Mouse (Mus musculus) heart, embryonic 10.5 days (tissue): ENCODE results near the gene Rps3. TPM values are rescaled to one million over a fixed set of nuclear protein-coding genes. Genes with fewer than 3 reads are reported as not detected.

Experiments used
- DNase-seq: peaks from one replicate; pipeline ENCODE4 v3.0.0-alpha.2; 2017; ENCODE audit warnings: low spot score
- H3K27ac ChIP-seq: fragments of 300-500 bp; sonication (generic); 2 replicates; pipeline ENCODE4 v1.5.1; 2016; ENCODE audit warnings: mild to moderate bottlenecking
- H3K27me3 ChIP-seq: fragments of 300-500 bp; sonication (generic); 2 replicates; pipeline ENCODE4 v1.6.1; 2016; ENCODE audit warnings: mild to moderate bottlenecking; ENCODE audit not compliant: poor library complexity, insufficient read depth, severe bottlenecking
- H3K36me3 ChIP-seq: fragments of 300-500 bp; sonication (generic); 2 replicates; pipeline ENCODE4 v1.6.1; 2016; ENCODE audit warnings: mild to moderate bottlenecking, moderate library complexity
- H3K4me1 ChIP-seq: fragments of 300-500 bp; sonication (generic); 2 replicates; pipeline ENCODE4 v1.6.1; 2016; ENCODE audit warnings: mild to moderate bottlenecking
- H3K4me3 ChIP-seq: fragments of 300-500 bp; sonication (generic); 2 replicates; pipeline ENCODE4 v1.5.1; 2016; ENCODE audit warnings: mild to moderate bottlenecking, moderate library complexity
- H3K9me3 ChIP-seq: fragments of 300-500 bp; sonication (generic); 2 replicates; pipeline ENCODE4 v1.6.1; 2016; ENCODE audit warnings: mild to moderate bottlenecking, moderate library complexity
- WGBS: fragments of 180-500 bp; shearing (Covaris S2); methylation state at CpG from one replicate; pipeline ENCODE4 v1.1.7; 2016; 5-methylcytosine and 5-hydroxymethylcytosine counted together
- polyA plus RNA-seq: library from polyadenylated mRNA; unstranded; fragments of >200 nt; fragmentation: Nextera tagmentation; extraction: Ambion mirVana; gene quantifications from 2 replicates; pipeline ENCODE4 v1.2.1, GENCODE M21; 2016

Rps3 gene
- polyA plus RNA-seq, 1 experiment from 2014 or later: 596 TPM

DNA sequence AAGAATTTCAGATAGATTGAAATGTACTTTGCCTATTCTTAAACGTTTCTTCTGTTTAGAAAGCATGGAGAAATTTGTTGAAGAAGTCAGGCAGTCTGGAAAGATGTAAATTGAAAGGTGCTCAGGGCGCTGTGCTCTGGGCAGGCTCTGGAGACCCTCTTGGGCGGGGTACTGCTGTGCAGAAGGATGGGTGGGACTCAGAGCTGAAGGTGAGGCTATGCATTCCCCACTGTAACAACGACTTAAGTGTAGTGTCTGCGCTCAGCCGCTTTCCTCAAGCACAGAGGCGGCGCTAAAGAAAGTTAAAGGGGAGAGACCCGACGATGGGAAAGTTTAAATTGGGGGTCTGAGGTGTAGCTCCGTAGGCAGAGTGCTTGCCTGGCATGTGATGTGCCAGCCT lies 53.3 kb downstream of the Rps3 start:
- DNase-seq: no peak
- Histone ChIP-seq H3K4me1 (peaks cover 74% of the 10 kb centered on the region), H3K27me3 (no peaks in the 10 kb centered on the region), H3K4me3 (no peak overlapping the region), H3K27ac (no peak overlapping the region), H3K36me3 (peaks cover 18% of the 10 kb centered on the region; the same call in 1 of the 2 replicates), H3K9me3 (no peaks in the 10 kb centered on the region)
- WGBS: 68% methylated on average over 11 of the region's 11 CpGs

DNA sequence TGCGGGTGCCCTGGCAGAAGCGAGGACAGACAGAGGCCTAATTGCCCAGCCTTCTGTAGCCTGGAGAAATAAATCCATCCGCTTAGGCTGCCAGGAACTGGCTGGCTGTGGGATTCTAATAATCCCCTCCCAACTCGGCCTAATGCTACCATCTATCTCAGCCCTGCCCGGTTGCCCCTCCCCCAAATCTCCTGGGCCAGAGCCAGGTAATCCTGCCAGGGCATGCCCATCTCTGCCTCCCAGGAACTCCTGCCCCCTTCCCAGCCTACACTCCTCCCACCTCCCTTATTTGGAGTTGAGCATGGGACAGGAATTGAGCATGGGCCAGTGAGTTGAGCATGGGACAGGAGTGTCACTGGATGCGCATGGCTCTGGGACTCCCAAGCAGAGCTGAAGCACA lies 53.8 kb downstream of the Rps3 start:
- H3K4me3 ChIP-seq: no peak overlapping the region
- H3K4me1 ChIP-seq: peaks cover 74% of the 10 kb centered on the region
- H3K27ac ChIP-seq: no peak overlapping the region
- 70% methylated on average over 6 of the region's 6 CpGs for WGBS
- no peaks in the 10 kb centered on the region for H3K27me3 ChIP-seq
- no peak for DNase-seq
- peaks cover 18% of the 10 kb centered on the region; the same call in 1 of the 2 replicates for H3K36me3 ChIP-seq
- no peaks in the 10 kb centered on the region for H3K9me3 ChIP-seq

DNA sequence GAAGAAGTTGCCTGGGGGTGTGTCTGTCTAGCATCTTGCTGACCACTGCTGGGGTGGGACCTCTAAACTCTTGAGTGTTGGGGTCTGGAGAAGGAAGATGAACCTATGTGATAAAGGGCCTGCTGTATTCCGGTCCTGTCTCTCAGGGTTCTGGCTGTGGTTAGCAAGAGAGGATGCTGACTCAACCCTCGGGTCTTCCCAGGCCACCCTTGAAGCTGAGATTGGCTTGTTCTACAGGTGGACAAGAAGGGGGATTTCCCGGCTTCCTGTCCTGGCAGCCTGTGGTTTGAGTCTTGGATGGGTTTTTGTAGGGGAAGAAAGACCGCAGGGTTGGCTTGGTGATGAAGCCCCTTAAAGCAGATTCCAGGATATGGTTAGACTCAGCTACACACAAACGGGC lies 54.7 kb downstream of the Rps3 start:
- peaks cover 19% of the 10 kb centered on the region; the same call in 1 of the 2 replicates for H3K36me3 ChIP-seq
- no peak overlapping the region for H3K27ac ChIP-seq
- H3K4me1 ChIP-seq: peaks cover 74% of the 10 kb centered on the region
- no peak for DNase-seq
- no peaks in the 10 kb centered on the region for H3K27me3 ChIP-seq
- 74% methylated on average over 5 of the region's 5 CpGs for WGBS
- H3K4me3 ChIP-seq: no peak overlapping the region
- no peaks in the 10 kb centered on the region for H3K9me3 ChIP-seq

DNA sequence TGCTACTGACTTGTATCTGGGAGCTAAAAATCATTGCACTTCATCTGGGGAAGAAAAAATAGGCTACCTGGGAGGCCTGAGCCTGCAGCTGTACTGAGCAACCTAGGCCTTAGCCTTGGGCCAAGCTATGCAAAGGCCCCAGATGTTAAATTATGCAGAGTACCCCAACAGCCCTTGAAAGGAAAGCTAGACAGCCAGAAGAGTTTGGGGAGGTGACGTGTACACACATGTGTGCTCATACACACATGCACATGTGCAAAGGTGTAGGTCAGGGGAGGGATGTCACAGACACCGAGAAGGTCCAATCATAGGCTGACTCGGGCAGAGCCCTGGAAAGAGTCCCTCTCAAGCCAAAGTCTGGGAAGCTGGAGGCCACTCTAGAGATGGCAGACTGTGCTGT lies 55.6 kb downstream of the Rps3 start:
- H3K36me3 ChIP-seq: peaks cover 16% of the 10 kb centered on the region; the same call in 1 of the 2 replicates
- H3K4me3 ChIP-seq: no peak overlapping the region
- no peak for DNase-seq
- no peaks in the 10 kb centered on the region for H3K27me3 ChIP-seq
- H3K9me3 ChIP-seq: no peaks in the 10 kb centered on the region
- peaks cover 70% of the 10 kb centered on the region for H3K4me1 ChIP-seq
- no peak overlapping the region for H3K27ac ChIP-seq
- 84% methylated on average over 3 of the region's 3 CpGs for WGBS

Other genes starting within 250 kb of the Rps3 start
- gene Mogat2, start 245.1 kb downstream of the Rps3 start, polyA plus RNA-seq: 11.1 and 30.6 TPM in 2 replicates
- 2.1 and 2.3 TPM in 2 replicates for gene Map6, start 216.3 kb downstream of the Rps3 start, polyA plus RNA-seq
- gene Serpinh1, start 130.5 kb downstream of the Rps3 start, polyA plus RNA-seq: 1,580 and 1,787 TPM in 2 replicates
- gene Gdpd5, start 102.3 kb downstream of the Rps3 start, polyA plus RNA-seq: 24.2 and 31.6 TPM in 2 replicates
- gene Klhl35, start 17.7 kb downstream of the Rps3 start, polyA plus RNA-seq: 0.52 and 1.1 TPM in 2 replicates
- gene Arrb1, start 51.7 kb upstream of the Rps3 start, polyA plus RNA-seq: 13.1 and 17.9 TPM in 2 replicates
- 0.89 and 1.2 TPM in 2 replicates for gene Tpbgl, start 143.4 kb upstream of the Rps3 start, polyA plus RNA-seq
- 0.39 and 0.44 TPM in 2 replicates for gene Slco2b1, start 227.6 kb upstream of the Rps3 start, polyA plus RNA-seq
- gene Olfr520, start 246.5 kb upstream of the Rps3 start, polyA plus RNA-seq: 0.16 TPM in 1 of 2 replicates, not detected in the other